Mouse (Mus musculus) liver, adult 2 months (tissue): Measurements from ENCODE around the gene Amh. TPM values are rescaled to one million over a fixed set of nuclear protein-coding genes. Genes with fewer than 3 reads are reported as not detected.

Experiments
- DNase-seq: peaks from one replicate; pipeline ENCODE4 v3.0.0-alpha.2; 2011; ENCODE audit warnings: low read depth, low spot score; ENCODE audit errors: extremely low read depth
- H3K27ac ChIP-seq: fragments of 200-500 bp; replicated peaks from 2 replicates; pipeline ENCODE4 v1.5.1; 2012; ENCODE audit warnings: low read depth, mild to moderate bottlenecking, control low read depth, inconsistent platforms, low read length; ENCODE audit not compliant: insufficient read depth
- H3K27me3 ChIP-seq: fragments of 200-500 bp; 2 replicates; pipeline ENCODE4 v1.6.1; 2012; ENCODE audit warnings: mild to moderate bottlenecking, moderate library complexity, low read length, inconsistent platforms; ENCODE audit not compliant: control insufficient read depth, insufficient read depth
- H3K36me3 ChIP-seq: fragments of 200-500 bp; 2 replicates; pipeline ENCODE4 v1.6.1; 2012; ENCODE audit warnings: low read length, inconsistent platforms; ENCODE audit not compliant: control insufficient read depth, insufficient read depth
- H3K4me1 ChIP-seq: fragments of 200-500 bp; 2 replicates; pipeline ENCODE4 v1.6.1; 2011; ENCODE audit warnings: low read length; ENCODE audit not compliant: control insufficient read depth, insufficient read depth
- H3K4me3 ChIP-seq: fragments of 200-500 bp; 2 replicates; pipeline ENCODE4 v1.5.1; 2011; ENCODE audit warnings: low read depth, mild to moderate bottlenecking, control low read depth, low read length, moderate library complexity; ENCODE audit not compliant: insufficient read depth
- H3K79me2 ChIP-seq: fragments of 200-500 bp; 2 replicates; pipeline ENCODE4 v1.6.1; 2012; ENCODE audit warnings: inconsistent platforms, mild to moderate bottlenecking, low read length, moderate library complexity; ENCODE audit not compliant: control insufficient read depth, insufficient read depth
- H3K9ac ChIP-seq: fragments of 200-500 bp; 2 replicates; pipeline ENCODE4 v1.6.1; 2012; ENCODE audit warnings: low read depth, mild to moderate bottlenecking, control low read depth, inconsistent platforms, low read length
- CTCF ChIP-seq: fragments of 200-500 bp; IDR thresholded peaks from 2 replicates; pipeline ENCODE4 v1.5.1; 2011; ENCODE audit warnings: low read depth, low read length, control low read depth
- POLR2A ChIP-seq: fragments of 200-500 bp; IDR thresholded peaks from 2 replicates; pipeline ENCODE4 v1.6.1; 2011; ENCODE audit warnings: low read length, control low read depth; ENCODE audit not compliant: insufficient read depth; ENCODE audit errors: extremely low read depth
- WGBS: fragments of 180-500 bp; shearing (Covaris S2); methylation state at CpG from one replicate; pipeline ENCODE4 v1.1.7; 2018; 5-methylcytosine and 5-hydroxymethylcytosine counted together
- polyA plus RNA-seq: library from polyadenylated mRNA; depleted of rRNA; stranded (reverse); fragments of >200 nt; gene quantifications from 2 replicates; pipeline ENCODE4 v1.2.3, GENCODE M21; 2012
- total RNA-seq: library from RNA; depleted of rRNA; stranded (reverse); fragments of >200 nt; gene quantifications from 2 replicates; pipeline ENCODE4 v1.2.3, GENCODE M21; 2014

The Amh gene
- total and polyA plus RNA-seq, 2 experiments = 0.18 to 0.21 TPM

- H3K27me3 ChIP-seq = peaks cover 15% of the 10 kb centered on the region
- no peak overlapping the region for H3K4me3 ChIP-seq
- no peak overlapping the region for H3K9ac ChIP-seq
- no peak overlapping the region for H3K27ac ChIP-seq
- H3K36me3 ChIP-seq = no peaks in the 10 kb centered on the region
- no peaks in the 10 kb centered on the region for H3K79me2 ChIP-seq
- TF ChIP-seq CTCF (no peak), POLR2A (no peak)
- no peaks in the 10 kb centered on the region for H3K4me1 ChIP-seq
- 73% methylated on average over 2 of the region's 2 CpGs for WGBS
- DNase-seq = no peak
These were observed 33.4 kb downstream of the Amh start for GRCm38 (mm10) chr10:80838346-80838912.

- no peaks in the 10 kb centered on the region for H3K36me3 ChIP-seq
- H3K27me3 ChIP-seq = peaks cover 11% of the 10 kb centered on the region
- no peaks in the 10 kb centered on the region for H3K79me2 ChIP-seq
- 63% methylated on average over 6 of the region's 6 CpGs for WGBS
- no peak for TF ChIP-seq POLR2A
- no peak overlapping the region for H3K4me3 ChIP-seq
- H3K9ac ChIP-seq = no peak overlapping the region
- H3K27ac ChIP-seq = no peak overlapping the region
- DNase-seq = no peak
- H3K4me1 ChIP-seq = no peaks in the 10 kb centered on the region
These were observed 34.8 kb downstream of the Amh start for GRCm38 (mm10) chr10:80839848-80840247.

DNA sequence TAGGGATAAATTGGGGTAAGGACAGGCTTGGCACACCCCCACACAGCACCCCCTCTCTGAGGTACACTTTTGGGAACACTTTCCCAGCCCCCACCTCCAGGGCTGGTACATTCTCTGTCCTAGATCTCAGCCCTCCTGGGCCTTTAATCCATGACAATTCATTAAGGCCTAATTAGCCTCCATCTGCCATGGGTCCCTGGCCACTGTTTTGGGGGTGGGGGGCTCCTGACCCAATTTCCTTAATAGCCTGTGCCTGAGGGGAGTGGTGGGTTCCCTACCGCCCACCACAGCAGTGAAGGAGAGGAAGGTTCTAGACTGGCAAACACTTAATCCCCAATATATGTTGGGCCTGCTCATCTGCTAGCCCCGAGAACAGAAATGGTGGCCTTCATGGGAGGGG, 36.6 kb downstream of the Amh start:
- Histone ChIP-seq H3K4me3 (no peak overlapping the region), H3K9ac (no peak overlapping the region), H3K27me3 (peaks cover 3% of the 10 kb centered on the region; the same call in 1 of the 2 replicates), H3K79me2 (no peaks in the 10 kb centered on the region), H3K27ac (no peak overlapping the region), H3K4me1 (no peaks in the 10 kb centered on the region), H3K36me3 (no peaks in the 10 kb centered on the region)
- WGBS = 100% methylated on average over 2 of the region's 2 CpGs
- no peak for DNase-seq
- TF ChIP-seq POLR2A (no peak), CTCF (no peak)

GRCm38 (mm10) chr10:80842334-80842733, 37.3 kb downstream of the Amh start:
- Histone ChIP-seq H3K27me3 (peaks cover 3% of the 10 kb centered on the region; the same call in 1 of the 2 replicates), H3K9ac (no peak overlapping the region), H3K79me2 (no peaks in the 10 kb centered on the region), H3K4me3 (no peak overlapping the region), H3K27ac (no peak overlapping the region), H3K4me1 (no peaks in the 10 kb centered on the region), H3K36me3 (no peaks in the 10 kb centered on the region)
- TF ChIP-seq POLR2A (no peak), CTCF (no peak)
- DNase-seq = no peak
- WGBS = 80% methylated on average over 15 of the region's 15 CpGs

- Histone ChIP-seq H3K79me2 (no peaks in the 10 kb centered on the region), H3K36me3 (no peaks in the 10 kb centered on the region), H3K4me3 (no peak overlapping the region), H3K27me3 (peaks cover 3% of the 10 kb centered on the region; the same call in 1 of the 2 replicates), H3K9ac (no peak overlapping the region), H3K4me1 (no peaks in the 10 kb centered on the region), H3K27ac (no peak overlapping the region)
- DNase-seq = no peak
- 13% methylated on average over 32 of the region's 32 CpGs for WGBS
- no peak for TF ChIP-seq CTCF
- no peak for TF ChIP-seq POLR2A
These were observed 38.3 kb downstream of the Amh start for GRCm38 (mm10) chr10:80843087-80843930.
